Mouse (Mus musculus): ENCODE results near the gene Lamc1. TPM values are rescaled to one million over a fixed set of nuclear protein-coding genes. Genes with fewer than 3 reads are reported as not detected.

Lamc1 gene
- polyA plus RNA-seq, 1 experiment from 2014 or later, result 16.0 TPM

Other genes with a start within 250 kb of the Lamc1 start
- gene Lamc2, start 146.3 kb downstream of the Lamc1 start, polyA plus RNA-seq (2015; fragmentation: Nextera tagmentation; extraction: Ambion mirVana), result 1.9 TPM in 2 replicates
- gene Shcbp1l, start 92.4 kb upstream of the Lamc1 start, polyA plus RNA-seq (2015; fragmentation: Nextera tagmentation; extraction: Ambion mirVana), result 0.23 and 0.39 TPM in 2 replicates
- gene Dhx9, start 154.9 kb upstream of the Lamc1 start, polyA plus RNA-seq (2015; fragmentation: Nextera tagmentation; extraction: Ambion mirVana), result 30.2 and 36.3 TPM in 2 replicates
- gene Npl, start 217.3 kb upstream of the Lamc1 start, polyA plus RNA-seq (2015; fragmentation: Nextera tagmentation; extraction: Ambion mirVana), result 11.5 and 12.4 TPM in 2 replicates

All from midbrain, embryonic 15.5 days (tissue).